Comparison of ENCODE assay signal across 9 mouse cellular contexts in genomic region chr14:78627516-78628275, GRCm38 (mm10).
DNase-seq lines count a peak whose midpoint lies in the region; ATAC-seq and TF ChIP-seq lines count a peak whose summit lies in the region.
"Had no signal": no experiment of that assay in that cellular context is flagged by ENCODE, and none has a peak within 500 bp of the region (broad histone marks: within the 10 kb centered on the region; RNA-seq: fewer than 3 reads in every experiment).

No protein-coding gene starts in this region.

- H3K9ac ChIP-seq in ES-Bruce4 (ENCODE audit: low read depth, poor library complexity, severe bottlenecking): no peak overlapping the region
- H3K9ac ChIP-seq: liver, embryonic 15.5 days had no signal

- no peak overlapping the region for H3K27ac ChIP-seq in layer of hippocampus, adult 2 months
- H3K27ac ChIP-seq in ES-Bruce4 (ENCODE audit: insufficient read depth, low read length): no peak overlapping the region
- H3K27ac ChIP-seq: liver, embryonic 15.5 days had no signal

- no peaks in the 10 kb centered on the region; the same call in 1 of the 2 replicates for H3K36me3 ChIP-seq in ES-Bruce4 (ENCODE audit: control insufficient read depth, insufficient read depth, low read length, poor library complexity, severe bottlenecking)
- H3K36me3 ChIP-seq: liver, embryonic 15.5 days had no signal

- no peaks in the 10 kb centered on the region for H3K27me3 ChIP-seq in ES-Bruce4 (ENCODE audit: control insufficient read depth, insufficient read depth, low read length, poor library complexity, severe bottlenecking)
- H3K27me3 ChIP-seq: liver, embryonic 15.5 days had no signal

- H3K4me1 ChIP-seq in ES-Bruce4 (ENCODE audit: control insufficient read depth, insufficient read depth, low read length): no peaks in the 10 kb centered on the region
- H3K4me1 ChIP-seq: liver, embryonic 15.5 days had no signal

- no peak for TF ChIP-seq EP300 in ES-Bruce4 (IDR thresholded peaks at IDR 0.05; ENCODE audit: insufficient read depth, low read depth, low read length)

- TF ChIP-seq POLR2A in ES-Bruce4 (IDR thresholded peaks at IDR 0.05; ENCODE audit: insufficient read depth, low read length): no peak

- peak in 1 of 2 experiments; percentile 59 for DNase-seq in layer of hippocampus, adult 2 months (ENCODE audit: low spot score in 2 of 2)
- no peak for DNase-seq in layer of hippocampus, postnatal 10 days (ENCODE audit: low spot score in 2 of 2)
- DNase-seq in adrenal gland, adult 2 months: peak; percentile 16
- peak; percentile 5 for DNase-seq in forelimb bud, embryonic 11.5 days (ENCODE audit: low read depth, low spot score)
- DNase-seq in frontal cortex, postnatal 25 days (ENCODE audit: low spot score in 2 of 2): no peak

- peak; percentile 56 for ATAC-seq in megakaryocyte progenitor cell, adult 5-6 weeks (replicated peaks; ENCODE audit: poor library complexity)

- peak; percentile 82 for TF ChIP-seq CTCF in layer of hippocampus, adult 2 months (conservative IDR thresholded peaks at IDR 0.05)
- TF ChIP-seq CTCF in ES-Bruce4 (IDR thresholded peaks at IDR 0.05; ENCODE audit: low read depth, low read length): peak; percentile 15

- no peaks in the 10 kb centered on the region for H3K9me3 ChIP-seq in ES-Bruce4 (replicated peaks; ENCODE audit: control insufficient read depth, insufficient read depth, low read length, poor library complexity, severe bottlenecking)
- H3K9me3 ChIP-seq: liver, embryonic 15.5 days had no signal

- no peak overlapping the region for H3K4me3 ChIP-seq in layer of hippocampus, adult 2 months
- no peak overlapping the region for H3K4me3 ChIP-seq in ES-Bruce4 (ENCODE audit: low read depth, low read length)
- H3K4me3 ChIP-seq: erythroblast, embryonic 14.5 days; liver, embryonic 15.5 days had no signal

Comparison
In these comparisons a context has a peak if more than half of its experiments do, and no peak if none do; other contexts are left out.
1. DNase-seq: peak in adrenal gland, adult 2 months (single experiment) and forelimb bud, embryonic 11.5 days (single experiment); none in layer of hippocampus, postnatal 10 days (0 of 2) and frontal cortex, postnatal 25 days (0 of 2).